12 mouse cellular contexts compared by ENCODE assay signal in genomic region chr1:160825441-160825856, GRCm38 (mm10). TPM values are rescaled to one million over a fixed set of nuclear protein-coding genes. Genes with fewer than 3 reads are reported as not detected.
A peak's percentile ranks its signal among the peaks of the same experiment; 100 is the strongest.
DNase-seq lines count a peak whose midpoint lies in the region; ATAC-seq and TF ChIP-seq lines count a peak whose summit lies in the region.
"Had no signal": no experiment of that assay in that cellular context is flagged by ENCODE, and none has a peak within 500 bp of the region (broad histone marks: within the 10 kb centered on the region; RNA-seq: fewer than 3 reads in every experiment).

No protein-coding gene starts in this region.

- H3K4me2 ChIP-seq in intestine, embryonic 15.5 days (replicated peaks), result no peak overlapping the region
- no peak overlapping the region for H3K4me2 ChIP-seq in intestine, postnatal 0 days (replicated peaks; ENCODE audit: low read depth)
- H3K4me2 ChIP-seq: forebrain, embryonic 13.5 days had no signal

- no peak overlapping the region for H3K4me3 ChIP-seq in intestine, embryonic 15.5 days (replicated peaks)
- H3K4me3 ChIP-seq in intestine, postnatal 0 days (ENCODE audit: low read depth, low read length), result no peak overlapping the region
- H3K4me3 ChIP-seq: forebrain, embryonic 13.5 days had no signal

- H3K27me3 ChIP-seq in intestine, embryonic 15.5 days (replicated peaks), result no peaks in the 10 kb centered on the region
- H3K27me3 ChIP-seq in intestine, postnatal 0 days (replicated peaks; ENCODE audit: control insufficient read depth, insufficient read depth, low read length), result no peaks in the 10 kb centered on the region
- H3K27me3 ChIP-seq: forebrain, embryonic 13.5 days had no signal

- 72% methylated on average over 3 of the region's 3 CpGs for WGBS in intestine, embryonic 15.5 days
- whole genome bisulfite sequencing in intestine, postnatal 0 days, result 79% methylated on average over 3 of the region's 3 CpGs

- H3K27ac ChIP-seq in intestine, embryonic 15.5 days, result no peak overlapping the region
- no peak overlapping the region for H3K27ac ChIP-seq in intestine, postnatal 0 days (ENCODE audit: low read depth, low read length)
- H3K27ac ChIP-seq: forebrain, embryonic 13.5 days had no signal

- H3K9me3 ChIP-seq in intestine, embryonic 15.5 days, result no peaks in the 10 kb centered on the region
- no peaks in the 10 kb centered on the region for H3K9me3 ChIP-seq in intestine, postnatal 0 days (ENCODE audit: control insufficient read depth)
- H3K9me3 ChIP-seq: forebrain, embryonic 13.5 days had no signal

- DNase-seq in cerebellum, adult 9-10 months, result peak; percentile 94
- peak; percentile 44 for DNase-seq in heart, postnatal 10 days
- no peak for DNase-seq in left cerebral cortex, adult 9 months (ENCODE audit: low spot score in 2 of 2)
- no peak for DNase-seq in thymus, postnatal 4 days
- DNase-seq in urinary bladder, postnatal 25 days (ENCODE audit: low spot score), result no peak
- DNase-seq: gastrocnemius, postnatal 36 days; right cerebral cortex, postnatal 4 days had no signal

- H3K9ac ChIP-seq in intestine, embryonic 15.5 days, result no peak overlapping the region
- no peak overlapping the region for H3K9ac ChIP-seq in intestine, postnatal 0 days (ENCODE audit: low read depth, low read length)
- H3K9ac ChIP-seq: forebrain, embryonic 13.5 days had no signal

- ATAC-seq in intestine, embryonic 15.5 days, result peak; percentile 31; the same call in 1 of the 2 replicates
- no peak for ATAC-seq in intestine, postnatal 0 days
- peak; percentile 100 for ATAC-seq in megakaryocyte-erythroid progenitor cell, adult 5-6 weeks (replicated peaks; ENCODE audit: low FRiP score, low TSS enrichment, poor library complexity, severe bottlenecking)
- ATAC-seq: CD4-positive, CD25-positive, alpha-beta regulatory T cell, adult 4 months; forebrain, embryonic 13.5 days had no signal

- no peaks in the 10 kb centered on the region for H3K36me3 ChIP-seq in intestine, embryonic 15.5 days
- H3K36me3 ChIP-seq in intestine, postnatal 0 days (ENCODE audit: control insufficient read depth, insufficient read depth), result no peaks in the 10 kb centered on the region

- intact Hi-C loops in heart, postnatal 10 days (cut with DNase I), result no loop called here

- TF ChIP-seq CTCF in intestine, postnatal 0 days (IDR thresholded peaks at IDR 0.05; ENCODE audit: low read depth), result no peak

- H3K4me1 ChIP-seq in intestine, embryonic 15.5 days (replicated peaks), result no peaks in the 10 kb centered on the region
- no peaks in the 10 kb centered on the region for H3K4me1 ChIP-seq in intestine, postnatal 0 days (replicated peaks; ENCODE audit: control insufficient read depth, insufficient read depth, low read length)
- H3K4me1 ChIP-seq: forebrain, embryonic 13.5 days had no signal

RNA-seq across cellular contexts. Expression of gene Rabgap1l, which starts 32.4 kb away (rescaled TPM):
- polyA plus RNA-seq in intestine, embryonic 15.5 days (2015; fragmentation: Nextera tagmentation; extraction: Ambion mirVana), result 17.3 and 18.8 TPM in 2 replicates
- 23.2 and 25.6 TPM in 2 replicates for polyA plus RNA-seq in intestine, postnatal 0 days (2015; fragmentation: Nextera tagmentation; extraction: Ambion mirVana)
- 10 to 100 TPM; 89.0 to 92.4 TPM for total RNA-seq in heart, postnatal 10 days (2021)
- total RNA-seq in megakaryocyte-erythroid progenitor cell, adult 5-6 weeks (2014; fragmentation: Nextera tagmentation), result 124 and 164 TPM in 2 replicates
- total RNA-seq in megakaryocyte-erythroid progenitor cell, adult 5-6 weeks (2017), result 256 and 334 TPM in 2 replicates

Comparison
In these comparisons a context has a peak if more than half of its experiments do, and no peak if none do; other contexts are left out.
1. DNase-seq: peak in cerebellum, adult 9-10 months (single experiment) and heart, postnatal 10 days (2 of 2); none in left cerebral cortex, adult 9 months (0 of 2), thymus, postnatal 4 days (single experiment) and urinary bladder, postnatal 25 days (single experiment).